Mouse (Mus musculus): ENCODE measurements around the gene Abcb8. TPM values are rescaled to one million over a fixed set of nuclear protein-coding genes. Genes with fewer than 3 reads are reported as not detected.

Gene Abcb8
- 54.5 and 55.3 TPM in 2 replicates for polyA plus RNA-seq (2016; fragmentation: Nextera tagmentation; extraction: Ambion mirVana)

GRCm38 (mm10) chr5:24393392-24393997, at the start of gene Abcb8:
Gene Abcb8 (plus strand): TSS chr5:24393663.
- 22% methylated on average over 7 of the region's 7 CpGs for WGBS
- H3K27ac ChIP-seq: peak within 1 kb of the TSS; percentile 93
- DNase-seq (ENCODE audit: low spot score): peak; percentile 79
- peaks cover 27% of the 10 kb centered on the region for H3K4me1 ChIP-seq (replicated peaks)
- H3K36me3 ChIP-seq: peaks cover 7% of the 10 kb centered on the region; the same call in 1 of the 2 replicates
- peaks cover 33% of the 10 kb centered on the region for H3K27me3 ChIP-seq (ENCODE audit: insufficient read depth, poor library complexity, severe bottlenecking)
- H3K4me3 ChIP-seq: peak within 1 kb of the TSS; percentile 61
- H3K9me3 ChIP-seq: no peaks in the 10 kb centered on the region

- peaks cover 30% of the 10 kb centered on the region for H3K27me3 ChIP-seq (ENCODE audit: insufficient read depth, poor library complexity, severe bottlenecking)
- 6% methylated on average over 2 of the region's 2 CpGs for WGBS
- DNase-seq (ENCODE audit: low spot score): peak; percentile 90
- peak overlapping the region; percentile 36 for H3K4me3 ChIP-seq
- no peaks in the 10 kb centered on the region for H3K9me3 ChIP-seq
- H3K27ac ChIP-seq: peak overlapping the region; percentile 95
- peaks cover 74% of the 10 kb centered on the region for H3K4me1 ChIP-seq (replicated peaks)
- 0 out of 2 replicates have a peak, but pooled peaks cover 3% of the 10 kb centered on the region for H3K36me3 ChIP-seq
Measured at GRCm38 (mm10) chr5:24343977-24344436, 49.5 kb upstream of the Abcb8 start.

GRCm38 (mm10) chr5:24344477-24345051, 48.9 kb upstream of the Abcb8 start:
- H3K4me1 ChIP-seq (replicated peaks): peaks cover 75% of the 10 kb centered on the region
- peak overlapping the region; percentile 95 for H3K27ac ChIP-seq
- 10% methylated on average over 12 of the region's 12 CpGs for WGBS
- 0 out of 2 replicates have a peak, but pooled peaks cover 3% of the 10 kb centered on the region for H3K36me3 ChIP-seq
- peak overlapping the region; percentile 36 for H3K4me3 ChIP-seq
- peaks cover 35% of the 10 kb centered on the region for H3K27me3 ChIP-seq (ENCODE audit: insufficient read depth, poor library complexity, severe bottlenecking)
- peak; percentile 44 for DNase-seq (ENCODE audit: low spot score)
- H3K9me3 ChIP-seq: no peaks in the 10 kb centered on the region

- DNase-seq (ENCODE audit: low spot score): no peak
- 0 out of 2 replicates have a peak, but pooled peaks cover 3% of the 10 kb centered on the region for H3K36me3 ChIP-seq
- 89% methylated on average over 7 of the region's 7 CpGs for WGBS
- no peak overlapping the region for H3K4me3 ChIP-seq
- H3K27ac ChIP-seq: no peak overlapping the region
- H3K27me3 ChIP-seq (ENCODE audit: insufficient read depth, poor library complexity, severe bottlenecking): peaks cover 52% of the 10 kb centered on the region
- peaks cover 90% of the 10 kb centered on the region for H3K4me1 ChIP-seq (replicated peaks)
- H3K9me3 ChIP-seq: no peaks in the 10 kb centered on the region
Measured at GRCm38 (mm10) chr5:24346313-24346712, 47.1 kb upstream of the Abcb8 start.

GRCm38 (mm10) chr5:24347186-24347875, 46.1 kb upstream of the Abcb8 start:
- H3K27me3 ChIP-seq (ENCODE audit: insufficient read depth, poor library complexity, severe bottlenecking): peaks cover 54% of the 10 kb centered on the region
- H3K4me1 ChIP-seq (replicated peaks): peaks cover 90% of the 10 kb centered on the region
- peak overlapping the region; percentile 78 for H3K4me3 ChIP-seq
- H3K36me3 ChIP-seq: 0 out of 2 replicates have a peak, but pooled peaks cover 3% of the 10 kb centered on the region
- DNase-seq (ENCODE audit: low spot score): no peak
- no peaks in the 10 kb centered on the region for H3K9me3 ChIP-seq
- 0 out of 2 replicates have a peak overlapping the region, but pooled peaks have one; percentile 36 for H3K27ac ChIP-seq
- 56% methylated on average over 7 of the region's 7 CpGs for WGBS

- peak overlapping the region; percentile 65 for H3K27ac ChIP-seq
Measured at GRCm38 (mm10) chr5:24348128-24348527, 45.3 kb upstream of the Abcb8 start.

GRCm38 (mm10) chr5:24348546-24348945, 44.9 kb upstream of the Abcb8 start:
- H3K4me3 ChIP-seq: peak overlapping the region; percentile 78
- H3K4me1 ChIP-seq (replicated peaks): peaks cover 90% of the 10 kb centered on the region
- peak overlapping the region; percentile 65 for H3K27ac ChIP-seq
- WGBS: 1% methylated on average over 30 of the region's 30 CpGs
- 0 out of 2 replicates have a peak, but pooled peaks cover 3% of the 10 kb centered on the region for H3K36me3 ChIP-seq
- no peaks in the 10 kb centered on the region for H3K9me3 ChIP-seq
- H3K27me3 ChIP-seq (ENCODE audit: insufficient read depth, poor library complexity, severe bottlenecking): peaks cover 66% of the 10 kb centered on the region
- DNase-seq (ENCODE audit: low spot score): no peak

More at GRCm38 (mm10) chr5:24348128-24348527, 45.3 kb upstream of the Abcb8 start:
- H3K36me3 ChIP-seq: 0 out of 2 replicates have a peak, but pooled peaks cover 3% of the 10 kb centered on the region
- peak overlapping the region; percentile 78 for H3K4me3 ChIP-seq
- H3K27me3 ChIP-seq (ENCODE audit: insufficient read depth, poor library complexity, severe bottlenecking): peaks cover 62% of the 10 kb centered on the region
- WGBS: under 1% methylated on average over 41 of the region's 41 CpGs
- no peaks in the 10 kb centered on the region for H3K9me3 ChIP-seq
- peak; percentile 72 for DNase-seq (ENCODE audit: low spot score)
- H3K4me1 ChIP-seq (replicated peaks): peaks cover 90% of the 10 kb centered on the region

GRCm38 (mm10) chr5:24350073-24350472, 43.4 kb upstream of the Abcb8 start:
- no peaks in the 10 kb centered on the region for H3K9me3 ChIP-seq
- peaks cover 80% of the 10 kb centered on the region for H3K27me3 ChIP-seq (ENCODE audit: insufficient read depth, poor library complexity, severe bottlenecking)
- H3K4me1 ChIP-seq (replicated peaks): peaks cover 88% of the 10 kb centered on the region
- no peak for DNase-seq (ENCODE audit: low spot score)
- 39% methylated on average over 3 of the region's 3 CpGs for WGBS
- H3K27ac ChIP-seq: peak overlapping the region; percentile 53; the same call in 1 of the 2 replicates
- H3K36me3 ChIP-seq: 0 out of 2 replicates have a peak, but pooled peaks cover 3% of the 10 kb centered on the region
- H3K4me3 ChIP-seq: peak overlapping the region; percentile 78

GRCm38 (mm10) chr5:24350531-24351250, 42.8 kb upstream of the Abcb8 start:
- 0 out of 2 replicates have a peak, but pooled peaks cover 3% of the 10 kb centered on the region for H3K36me3 ChIP-seq
- peak overlapping the region; percentile 78 for H3K4me3 ChIP-seq
- H3K27me3 ChIP-seq (ENCODE audit: insufficient read depth, poor library complexity, severe bottlenecking): peaks cover 80% of the 10 kb centered on the region
- 37% methylated on average over 14 of the region's 15 CpGs for WGBS
- peaks cover 82% of the 10 kb centered on the region for H3K4me1 ChIP-seq (replicated peaks)
- peak overlapping the region; percentile 92 for H3K27ac ChIP-seq
- H3K9me3 ChIP-seq: no peaks in the 10 kb centered on the region
- peak; percentile 23 for DNase-seq (ENCODE audit: low spot score)

GRCm38 (mm10) chr5:24351278-24351677, 42.2 kb upstream of the Abcb8 start, which contains the start of gene Kcnh2:
Gene Kcnh2 (minus strand): TSS chr5:24351604.
- no peak for DNase-seq (ENCODE audit: low spot score)
- Histone ChIP-seq H3K9me3 (no peaks in the 10 kb centered on the region), H3K4me3 (peak within 1 kb of the TSS; percentile 78), H3K27ac (peak within 1 kb of the TSS; percentile 92), H3K27me3 (ENCODE audit: insufficient read depth, poor library complexity, severe bottlenecking) (peaks cover 77% of the 10 kb centered on the region), H3K4me1 (replicated peaks) (peaks cover 79% of the 10 kb centered on the region), H3K36me3 (no peaks in the 10 kb centered on the region)
- WGBS: 1% methylated on average over 53 of the region's 53 CpGs

GRCm38 (mm10) chr5:24351701-24352171, 41.7 kb upstream of the Abcb8 start:
- Histone ChIP-seq H3K27ac (peak overlapping the region; percentile 92), H3K4me1 (replicated peaks) (peaks cover 79% of the 10 kb centered on the region), H3K27me3 (ENCODE audit: insufficient read depth, poor library complexity, severe bottlenecking) (peaks cover 72% of the 10 kb centered on the region), H3K9me3 (no peaks in the 10 kb centered on the region), H3K36me3 (no peaks in the 10 kb centered on the region), H3K4me3 (peak overlapping the region; percentile 78)
- WGBS: 2% methylated on average over 41 of the region's 41 CpGs
- peak; percentile 90 for DNase-seq (ENCODE audit: low spot score)
